Mouse (Mus musculus): Measurements from ENCODE around the gene Dnajb4.
"Not testable (repeated sequence)": the region's sequence is repeated elsewhere in the genome, so short reads cannot be mapped to it uniquely, and the experiment has no call there.

The Dnajb4 gene

DNA sequence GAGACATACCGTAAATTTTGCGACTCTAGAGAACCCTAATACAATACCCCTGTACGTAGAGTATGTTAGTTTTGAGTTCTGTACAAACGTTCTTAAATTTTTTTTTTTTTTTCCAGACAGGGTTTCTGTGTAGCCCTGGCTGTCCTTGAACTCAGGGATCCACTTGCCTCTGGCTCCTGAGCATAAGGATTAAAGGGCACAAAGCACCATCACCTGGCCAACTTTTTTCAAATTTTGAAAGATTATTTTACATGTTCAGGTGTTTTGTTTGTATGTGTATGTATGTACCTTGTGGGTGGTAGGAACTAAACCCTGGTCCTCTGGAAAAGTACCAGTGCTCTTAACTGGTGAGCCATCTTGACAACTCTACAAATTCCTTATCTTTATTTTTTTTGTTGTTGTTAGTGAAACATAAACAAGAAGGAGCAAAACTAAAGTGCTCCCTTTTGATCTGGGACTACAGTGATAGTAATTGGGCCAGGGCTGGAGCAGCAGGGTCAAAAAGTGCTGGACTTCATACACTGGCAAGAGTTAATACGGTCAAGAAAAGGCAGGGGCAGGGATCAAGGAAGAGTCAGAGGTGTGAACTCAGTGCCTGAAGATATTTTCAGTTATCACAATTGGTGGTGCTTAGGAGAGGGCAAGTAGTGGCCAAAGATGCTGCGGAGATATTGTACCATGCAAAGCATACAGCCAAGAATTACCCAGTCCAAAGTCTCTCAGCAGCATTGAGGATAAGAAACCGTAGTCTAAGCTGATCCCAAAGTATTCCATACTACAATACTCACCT is 1.8 kb downstream of the Dnajb4 start:
- DNase-seq (ENCODE audit: low spot score), result no peak

DNA sequence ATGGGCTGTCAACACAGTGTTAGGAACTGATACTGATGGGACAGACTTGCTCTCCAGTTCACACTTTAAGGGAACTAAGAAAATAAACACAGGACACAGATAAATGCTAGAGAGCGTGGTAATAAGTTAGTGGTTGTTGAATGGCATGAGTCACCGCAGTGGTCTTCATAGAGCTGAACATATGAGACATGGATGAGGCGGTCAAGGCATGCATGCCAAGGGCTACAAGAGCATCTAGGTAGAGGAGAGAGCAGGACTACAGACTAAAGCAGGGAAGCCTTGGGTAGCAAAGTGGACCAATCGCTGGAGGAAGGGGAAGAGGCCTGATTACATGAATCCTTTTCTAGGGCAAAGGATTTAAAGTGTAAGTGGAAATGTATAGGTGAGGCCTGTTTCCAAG is 2.9 kb downstream of the Dnajb4 start:
- no peak for DNase-seq (ENCODE audit: low spot score)

DNA sequence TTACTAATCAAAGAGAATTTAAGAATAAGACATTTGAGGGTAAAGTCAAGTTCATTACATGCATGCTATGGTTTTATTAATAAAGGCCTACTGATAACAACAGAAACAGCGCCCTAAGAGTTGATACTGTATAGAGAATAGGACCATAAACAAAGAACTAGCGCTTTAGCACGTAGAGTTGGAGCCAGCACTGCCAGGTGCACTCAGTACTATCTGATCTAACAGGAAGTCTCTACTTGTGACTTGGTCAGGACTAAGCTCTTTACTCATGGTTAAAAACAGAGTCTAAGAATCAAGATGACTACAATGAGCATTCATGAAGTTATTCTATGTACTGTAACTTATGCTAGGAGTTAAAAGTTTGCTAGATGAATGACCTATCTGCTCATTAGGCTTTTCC is 5.5 kb downstream of the Dnajb4 start:
- DNase-seq (ENCODE audit: low spot score), result no peak

DNA sequence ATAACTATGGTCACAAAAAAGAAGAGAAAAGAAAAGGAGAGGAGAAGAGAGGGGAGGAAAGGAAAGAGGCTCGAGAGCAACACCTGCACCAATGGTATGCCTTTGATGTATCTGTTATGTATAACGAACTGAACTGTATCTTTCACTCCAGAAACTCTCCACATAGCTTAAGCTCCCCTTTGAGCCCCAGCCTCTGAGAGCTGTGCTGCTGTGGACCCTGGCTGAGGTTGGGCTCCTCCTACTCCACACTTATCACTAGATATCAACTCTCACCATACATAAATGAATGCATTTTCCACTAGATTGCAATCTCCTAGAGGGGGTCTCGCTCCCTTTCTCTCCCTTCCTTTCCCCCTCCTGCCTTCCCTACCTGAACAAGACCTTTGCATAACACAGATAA is 6.1 kb downstream of the Dnajb4 start:
- no peak for DNase-seq (ENCODE audit: low spot score)

DNA sequence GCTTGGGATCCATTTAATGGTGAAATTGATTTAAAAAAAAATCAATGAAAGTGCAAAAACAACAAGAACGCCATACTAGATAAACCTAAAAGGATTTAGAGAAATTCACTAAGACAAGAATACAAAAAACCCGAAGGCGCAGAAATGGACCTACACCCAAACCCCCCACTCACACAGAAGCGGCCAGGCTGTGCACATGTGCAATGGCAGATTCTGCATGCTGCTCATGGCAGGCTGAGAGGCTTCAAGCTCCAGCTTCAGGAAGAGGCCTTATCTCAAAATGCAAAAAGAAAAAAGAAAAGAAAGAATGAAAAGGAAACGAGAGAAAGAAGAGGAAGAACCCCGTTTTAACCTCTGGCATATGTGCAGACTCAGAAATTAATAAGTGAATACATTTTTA is 6.7 kb downstream of the Dnajb4 start:
- no peak for DNase-seq (ENCODE audit: low spot score)

DNA sequence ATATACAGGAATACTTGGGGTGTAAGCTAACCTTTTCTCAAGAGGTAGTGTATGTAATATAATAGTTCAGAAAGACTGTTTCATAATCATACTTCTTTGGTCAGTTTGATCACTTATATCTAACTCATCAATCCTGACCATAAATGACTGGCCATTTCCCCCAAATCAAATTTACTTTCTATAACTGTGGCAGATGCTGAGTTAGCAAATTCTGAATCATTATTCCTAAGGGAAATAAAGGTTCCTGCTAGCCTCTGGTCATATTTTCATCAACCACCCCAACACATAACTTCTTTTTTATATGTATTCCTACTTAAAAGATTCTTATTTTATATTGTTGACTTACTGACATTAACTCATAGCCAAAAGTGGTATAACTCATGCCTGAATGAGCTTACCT is 7.2 kb downstream of the Dnajb4 start:
- no peak for DNase-seq (ENCODE audit: low spot score)

DNA sequence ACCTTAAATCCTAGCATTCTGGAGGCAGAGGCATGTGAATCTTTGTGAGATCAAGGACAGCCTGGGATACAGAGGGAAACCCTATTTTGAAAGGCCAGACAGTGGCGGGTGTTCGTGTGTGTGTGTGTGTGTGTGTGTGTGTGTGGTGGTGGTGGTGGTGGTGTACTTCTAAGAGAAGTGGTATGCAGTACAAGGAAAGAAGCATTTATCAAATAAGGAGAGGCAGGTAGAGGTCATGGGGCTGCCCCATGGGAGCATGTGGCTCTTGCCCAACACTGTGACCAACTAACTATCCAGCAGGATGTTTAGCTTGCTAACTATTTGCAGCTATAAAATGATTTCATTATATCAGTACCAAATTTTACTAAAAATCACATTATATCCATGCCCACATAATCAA is 8.5 kb downstream of the Dnajb4 start:
- no peak for DNase-seq (ENCODE audit: low spot score)

DNA sequence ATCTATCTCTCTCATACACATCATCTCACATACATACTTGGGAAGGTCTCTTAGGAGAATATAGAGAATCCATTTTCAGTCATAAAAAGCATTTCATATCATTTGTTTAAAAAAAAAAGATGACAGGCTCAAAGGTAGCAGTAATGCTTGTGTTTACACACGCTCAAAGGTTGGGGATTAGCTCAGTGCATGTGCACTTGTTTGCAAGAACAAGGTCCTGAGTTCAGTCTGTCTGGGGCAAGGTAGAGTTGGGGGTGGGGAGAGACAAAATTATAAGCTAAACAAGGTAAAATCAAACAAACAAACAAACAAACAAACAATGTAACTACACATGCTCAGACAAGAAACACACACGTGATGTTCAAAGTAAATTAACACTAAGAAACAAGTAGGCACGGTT is 8.9 kb downstream of the Dnajb4 start:
- DNase-seq (ENCODE audit: low spot score), result no peak

DNA sequence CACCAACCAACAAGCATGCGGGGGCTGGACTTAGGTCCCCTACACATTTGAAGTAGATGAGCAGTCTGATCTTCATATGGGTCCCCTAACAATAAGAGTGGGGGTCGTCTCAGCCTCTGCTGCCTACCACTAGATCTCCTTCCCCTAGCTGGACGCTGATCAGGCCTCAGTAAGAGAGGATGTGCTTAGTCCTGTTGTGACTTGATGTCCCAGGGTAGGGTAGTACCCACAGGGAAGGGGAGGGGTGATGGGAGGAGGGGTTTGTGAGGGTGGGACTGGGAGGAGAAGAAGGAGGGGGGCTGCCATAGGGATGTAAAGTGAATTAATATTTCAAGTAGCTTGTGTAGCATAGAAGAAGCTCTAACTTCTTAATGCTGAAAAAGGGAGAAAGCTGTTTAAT is 11.0 kb downstream of the Dnajb4 start:
- DNase-seq (ENCODE audit: low spot score), result no peak

DNA sequence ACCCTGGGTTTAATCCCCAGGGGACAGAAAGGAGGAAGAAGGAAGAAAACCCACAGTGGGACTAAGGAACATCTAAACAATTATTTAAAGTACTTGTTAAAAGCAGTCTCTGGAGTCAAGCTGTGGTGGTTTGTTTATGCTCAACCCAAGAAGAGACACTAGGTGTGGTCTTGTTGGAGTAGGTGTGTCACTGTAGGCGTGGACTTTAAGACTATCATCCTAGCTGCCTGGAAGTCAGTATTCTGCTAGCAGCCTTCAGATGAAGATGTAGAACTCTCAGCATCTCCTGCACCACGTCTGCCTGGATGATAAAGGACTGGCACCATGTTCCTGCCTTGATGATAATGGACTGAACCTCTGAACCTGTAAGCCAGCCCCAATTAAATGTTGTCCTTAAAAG is 12.9 kb downstream of the Dnajb4 start:
- DNase-seq (ENCODE audit: low spot score), result not testable (repeated sequence)

DNA sequence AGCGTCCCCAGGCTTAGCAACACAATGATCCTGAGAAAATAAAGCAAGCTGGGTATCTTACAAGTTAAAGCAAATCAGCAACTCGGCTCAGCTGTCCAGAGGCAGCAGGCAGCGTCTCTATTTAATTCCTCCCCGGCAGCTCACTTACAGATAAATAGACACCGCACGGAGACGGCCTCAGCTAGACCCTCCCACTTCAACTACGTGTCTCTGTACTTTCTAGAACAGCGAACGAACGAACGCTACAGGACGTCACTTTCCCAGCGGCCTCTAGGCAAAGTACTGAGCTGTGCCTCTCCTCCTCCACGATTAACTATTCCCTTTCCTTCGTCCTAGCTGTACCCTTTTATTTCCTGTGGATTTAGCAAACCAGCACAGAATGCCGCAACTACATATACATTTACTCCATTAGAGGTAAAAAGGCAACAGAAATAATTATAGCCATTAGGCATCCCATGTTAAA is 16.4 kb downstream of the Dnajb4 start:
- peak; percentile 49 for DNase-seq (ENCODE audit: low spot score)

DNA sequence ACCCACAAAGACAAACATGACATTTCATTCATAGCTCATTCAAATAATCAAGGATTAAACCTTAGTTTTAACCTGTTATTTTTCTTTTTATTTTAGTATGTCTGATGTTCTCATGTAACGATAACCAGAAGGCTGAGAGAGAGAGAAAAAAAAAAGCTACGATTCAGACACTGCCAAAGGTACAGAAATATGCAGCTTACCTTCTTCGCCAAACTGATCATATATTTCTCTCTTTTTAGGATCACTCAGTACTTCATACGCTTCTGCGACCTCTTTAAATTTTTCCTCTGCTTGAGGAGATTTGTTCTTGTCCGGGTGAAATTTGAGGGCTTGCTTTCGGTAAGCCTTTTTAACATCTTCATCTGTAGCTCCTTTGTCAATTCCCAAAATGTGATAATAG is 16.9 kb downstream of the Dnajb4 start:
- DNase-seq (ENCODE audit: low spot score), result no peak

DNA sequence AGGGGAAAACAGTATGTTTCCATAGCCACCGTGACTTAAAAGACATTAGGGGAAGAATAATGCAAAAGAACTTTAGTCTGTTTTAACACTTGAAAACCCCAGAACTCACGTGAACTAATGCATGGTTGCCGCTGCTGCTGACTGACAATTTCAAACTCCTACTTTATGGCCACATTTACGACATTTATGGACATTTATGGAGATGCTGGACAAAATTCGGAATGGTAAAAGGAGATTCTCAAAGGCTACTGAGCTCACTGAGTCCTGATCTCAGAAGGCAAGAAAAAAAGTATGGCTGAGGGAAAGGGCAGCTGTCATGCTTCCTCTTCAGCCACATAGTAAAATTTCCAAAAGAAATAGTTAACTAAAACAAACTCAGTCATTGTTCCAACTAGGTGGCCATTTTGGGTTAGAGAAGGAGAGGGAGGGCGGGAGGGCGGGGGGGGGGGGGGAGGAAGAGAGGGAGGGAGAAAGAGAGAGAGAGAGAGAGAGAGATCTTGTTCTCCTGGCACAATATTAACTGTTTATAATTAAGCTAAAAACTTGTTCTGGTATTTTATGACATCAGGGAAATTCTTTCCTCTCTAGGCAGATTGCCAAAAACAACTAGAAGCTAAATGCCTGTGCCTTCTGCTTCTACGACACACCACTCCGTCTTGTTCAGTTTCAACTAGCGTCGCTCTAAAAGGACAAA is 17.7 kb downstream of the Dnajb4 start:
- DNase-seq (ENCODE audit: low spot score), result no peak

DNA sequence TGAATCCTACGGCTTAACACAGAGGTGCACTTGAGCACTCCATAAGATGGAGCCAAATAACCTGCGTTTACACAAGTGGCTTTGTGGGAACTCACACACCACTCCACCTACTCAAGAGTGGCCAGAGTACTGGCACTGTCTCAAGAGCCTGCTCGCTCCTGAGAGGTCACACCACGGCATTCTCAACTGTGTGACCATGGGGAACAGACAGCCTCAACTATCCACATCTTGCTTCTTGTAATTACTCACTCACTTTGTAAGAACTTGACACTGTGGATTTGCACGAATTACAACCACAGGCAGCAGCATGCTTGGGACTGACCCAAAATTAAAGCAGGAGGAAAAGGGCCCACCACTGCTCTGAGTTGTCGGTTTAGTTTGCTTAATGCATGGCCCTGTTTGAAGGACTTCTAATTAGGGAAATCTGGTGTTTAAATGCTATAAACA is 18.3 kb downstream of the Dnajb4 start:
- DNase-seq (ENCODE audit: low spot score), result no peak

DNA sequence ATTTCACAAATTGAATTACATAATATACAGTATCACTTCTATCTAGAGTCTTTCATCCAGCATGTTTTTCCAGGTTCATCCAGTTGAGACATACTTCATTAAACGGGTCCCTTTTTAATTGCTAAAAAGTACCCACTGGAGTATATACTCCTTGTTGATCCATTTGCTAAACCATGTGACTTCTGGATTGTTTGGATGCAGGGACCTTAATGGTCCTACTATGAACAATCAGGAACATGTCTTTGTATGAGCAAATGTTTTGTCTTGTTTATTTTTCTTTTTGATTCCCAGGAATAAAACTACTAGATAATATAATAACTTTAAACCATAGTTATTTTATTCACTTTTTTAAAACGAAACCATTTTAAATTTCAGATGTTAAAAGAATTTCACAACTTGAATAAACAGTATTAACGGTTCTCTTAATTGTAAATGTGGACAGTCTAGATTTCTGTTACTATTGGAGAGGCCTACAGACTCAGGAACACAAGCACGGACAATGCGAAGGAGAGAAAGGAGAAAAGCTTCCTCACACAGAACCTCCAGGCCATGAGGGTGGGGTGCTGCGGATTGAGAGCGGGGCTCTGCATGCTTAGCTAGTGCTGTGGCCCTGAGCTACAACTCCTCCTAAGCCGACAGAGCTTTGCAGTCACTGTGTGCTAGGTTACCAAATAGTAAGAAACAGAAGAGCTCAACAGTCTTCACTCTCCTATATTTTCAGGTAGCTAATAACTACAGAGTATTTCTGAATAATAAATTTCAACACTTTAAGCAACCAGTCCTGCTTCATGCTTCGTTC is 19.2 kb downstream of the Dnajb4 start:
- DNase-seq (ENCODE audit: low spot score), result no peak

DNA sequence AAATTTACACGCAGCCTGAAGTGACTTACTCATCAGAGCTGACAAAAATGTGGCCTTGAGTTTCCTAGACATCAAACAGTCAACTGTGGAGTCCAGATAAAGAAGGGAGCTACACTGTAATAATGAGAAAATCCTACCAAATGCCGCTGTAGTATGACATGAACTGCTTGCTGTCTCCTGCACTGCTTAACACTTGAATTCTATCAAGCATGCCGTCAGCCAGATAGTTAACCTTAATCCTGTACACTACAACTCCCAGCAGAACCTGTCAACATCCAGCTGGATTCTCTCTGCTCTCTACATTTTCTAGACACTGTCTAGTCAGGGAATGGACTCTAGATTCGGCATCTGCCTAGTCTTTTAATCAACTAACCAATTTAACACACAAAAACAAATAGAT is 20.8 kb downstream of the Dnajb4 start:
- no peak for DNase-seq (ENCODE audit: low spot score)

DNA sequence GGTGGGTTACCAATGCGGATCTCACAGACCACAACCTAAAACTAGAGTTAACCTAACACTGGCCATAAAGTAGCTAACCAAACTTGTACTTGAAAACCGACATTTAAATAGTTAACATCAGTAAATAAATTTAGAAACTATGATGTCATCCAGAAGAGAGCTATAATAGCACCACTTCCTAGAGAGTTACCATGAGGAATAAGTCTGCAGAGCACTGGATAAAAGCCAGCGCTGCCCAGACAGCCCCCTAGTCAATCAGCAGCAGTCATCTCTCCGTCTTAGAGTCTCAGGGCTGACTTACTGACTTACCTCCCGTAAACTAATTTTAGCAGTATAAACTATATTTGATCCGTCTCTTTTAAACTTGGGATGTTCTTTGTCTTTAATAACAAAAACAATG is 24.0 kb downstream of the Dnajb4 start:
- no peak for DNase-seq (ENCODE audit: low spot score)

DNA sequence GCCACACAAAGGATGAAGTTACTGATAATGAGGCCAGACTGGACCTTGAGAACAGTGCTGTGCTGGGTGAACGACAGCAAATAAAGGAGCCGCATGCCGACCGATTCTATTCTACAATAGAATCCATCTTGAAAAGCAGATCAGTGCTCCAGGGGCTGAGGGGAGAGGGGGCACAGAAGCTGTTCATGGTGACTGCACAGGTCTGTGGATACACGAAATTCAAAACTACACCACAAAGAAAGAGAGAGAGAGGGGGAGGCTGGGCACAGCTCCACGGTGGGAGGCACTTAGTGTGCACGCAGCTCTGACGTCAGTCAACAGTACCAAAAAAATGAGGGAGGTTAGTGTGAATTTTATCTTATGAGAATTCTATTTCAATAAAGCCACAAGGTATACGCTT is 26.6 kb downstream of the Dnajb4 start:
- no peak for DNase-seq (ENCODE audit: low spot score)

DNA sequence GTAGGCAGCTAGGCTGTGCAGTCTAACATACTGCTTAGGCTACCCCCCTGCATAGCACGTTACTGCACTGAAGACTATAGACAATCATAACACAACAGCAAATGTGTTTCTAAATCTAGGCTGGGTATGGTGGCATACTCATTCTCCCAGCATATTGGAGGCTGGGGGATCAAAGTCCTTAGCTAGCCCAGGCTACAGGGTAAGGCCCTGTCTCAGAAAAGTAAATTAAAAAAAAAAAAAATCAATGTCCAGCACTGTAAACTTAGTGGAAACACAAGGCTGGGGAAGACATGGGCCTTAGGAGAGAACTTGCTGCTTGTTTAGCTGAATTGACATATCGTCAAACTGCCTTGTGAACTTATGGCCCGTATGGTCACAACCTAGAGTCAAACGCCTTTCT is 29.5 kb downstream of the Dnajb4 start:
- DNase-seq (ENCODE audit: low spot score), result no peak

DNA sequence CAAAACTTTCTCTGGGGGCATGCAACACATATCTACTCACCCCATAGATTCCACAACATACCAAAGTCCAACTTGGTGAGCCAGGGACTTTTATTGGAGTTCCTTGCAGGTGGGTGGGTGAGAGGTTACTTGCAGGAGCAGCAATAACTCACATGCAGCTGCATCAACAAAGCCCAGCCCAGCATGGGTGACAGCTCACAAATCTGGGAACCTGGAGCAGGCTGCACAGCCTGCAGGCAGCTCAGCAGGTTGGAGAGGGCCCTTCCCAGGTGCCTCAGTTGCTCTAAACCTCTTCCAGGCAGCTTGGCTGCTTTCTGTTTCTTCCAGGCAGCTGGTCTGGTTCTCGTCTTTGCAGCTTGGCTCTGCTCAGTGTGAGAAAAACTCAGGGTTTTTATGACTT is 30.8 kb downstream of the Dnajb4 start:
- no peak for DNase-seq (ENCODE audit: low spot score)

DNA sequence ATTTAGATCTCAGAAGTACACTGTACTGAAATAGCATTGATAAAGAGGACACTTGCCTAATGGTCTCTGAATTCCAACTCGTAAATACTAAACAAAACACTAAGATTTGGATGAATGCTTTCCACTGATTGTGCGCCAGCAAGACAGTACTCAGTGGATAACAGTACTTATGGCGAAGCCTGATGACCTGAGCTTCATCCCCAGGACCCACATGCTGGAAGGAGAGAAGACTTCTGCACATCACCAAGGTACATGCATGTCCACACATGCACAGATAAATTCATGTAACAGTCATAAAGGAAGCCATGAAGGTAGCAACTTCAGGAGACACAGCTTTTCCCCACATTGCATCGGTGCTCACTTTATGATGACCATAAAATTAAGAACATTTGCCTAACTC is 31.3 kb downstream of the Dnajb4 start:
- DNase-seq (ENCODE audit: low spot score), result no peak

DNA sequence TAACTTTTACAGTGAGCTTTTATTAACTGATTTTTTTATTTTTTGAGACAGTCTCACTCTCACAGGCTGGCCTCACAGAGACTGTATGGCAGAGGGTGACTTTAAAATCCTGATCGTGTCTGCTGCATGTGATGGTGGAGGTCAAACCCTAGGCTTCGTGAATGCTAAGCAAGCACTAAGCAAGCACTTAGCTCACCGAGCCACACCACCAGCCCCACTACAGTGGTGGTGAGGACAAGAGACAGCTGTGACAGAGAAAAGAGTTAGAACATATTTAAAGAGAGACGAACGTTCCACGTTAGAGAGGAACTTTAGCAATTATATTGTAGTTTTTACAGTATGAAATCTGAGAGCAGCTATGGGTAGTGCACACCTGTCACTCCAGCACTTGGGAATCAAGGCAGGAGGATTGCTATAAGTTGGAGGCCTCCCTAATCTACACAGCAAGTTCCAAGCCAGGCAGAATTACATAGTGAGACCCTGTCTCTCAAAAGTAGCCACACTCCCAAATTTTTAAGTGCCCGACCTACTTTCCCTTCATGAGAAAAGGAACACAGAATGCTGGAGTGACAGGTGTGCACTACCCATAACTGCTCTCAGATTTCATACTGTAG is 37.7 kb downstream of the Dnajb4 start:
- DNase-seq (ENCODE audit: low spot score), result no peak
